Mouse (Mus musculus) heart, embryonic 11.5 days (tissue): ENCODE measurements around the gene Fos. TPM values are rescaled to one million over a fixed set of nuclear protein-coding genes. Genes with fewer than 3 reads are reported as not detected.
A peak's percentile ranks its signal among the peaks of the same experiment; 100 is the strongest.

Source experiments
- ATAC-seq: fragments of 200-750 bp; cut with Nextera tagmentation; replicated peaks from 2 replicates; pipeline ENCODE4 v1.8.0; 2017; ENCODE audit warnings: moderate library complexity; ENCODE audit not compliant: insufficient number of reproducible peaks, low FRiP score, low TSS enrichment
- H3K27ac ChIP-seq: fragments of 300-500 bp; sonication (generic); 2 replicates; pipeline ENCODE4 v1.5.1; 2014; ENCODE audit warnings: mild to moderate bottlenecking, low read depth, low read length
- H3K27me3 ChIP-seq: fragments of 300-500 bp; sonication (generic); 2 replicates; pipeline ENCODE4 v1.6.1; 2014; ENCODE audit warnings: mild to moderate bottlenecking, low read length, mixed read lengths; ENCODE audit not compliant: control insufficient read depth, insufficient read depth
- H3K36me3 ChIP-seq: fragments of 300-500 bp; sonication (generic); 2 replicates; pipeline ENCODE4 v1.6.1; 2014; ENCODE audit warnings: mild to moderate bottlenecking, low read length, moderate library complexity, mixed read lengths; ENCODE audit not compliant: control insufficient read depth, insufficient read depth
- H3K4me1 ChIP-seq: fragments of 300-500 bp; sonication (generic); 2 replicates; pipeline ENCODE4 v1.6.1; 2014; ENCODE audit warnings: low read length; ENCODE audit not compliant: control insufficient read depth, insufficient read depth
- H3K4me2 ChIP-seq: fragments of 300-500 bp; sonication (generic); 2 replicates; pipeline ENCODE4 v1.6.1; 2014; ENCODE audit warnings: mild to moderate bottlenecking, moderate library complexity
- H3K4me3 ChIP-seq: fragments of 300-500 bp; sonication (generic); 2 replicates; pipeline ENCODE4 v1.5.1; 2014; ENCODE audit warnings: low read depth, low read length
- H3K9ac ChIP-seq: fragments of 300-500 bp; sonication (generic); 2 replicates; pipeline ENCODE4 v1.6.1; 2014; ENCODE audit warnings: mild to moderate bottlenecking, low read depth, low read length, moderate library complexity
- H3K9me3 ChIP-seq: fragments of 300-500 bp; sonication (generic); replicated peaks from 2 replicates; pipeline ENCODE4 v1.6.1; 2016; ENCODE audit warnings: low read length; ENCODE audit not compliant: control insufficient read depth
- WGBS: fragments of 180-500 bp; shearing (Covaris S2); extraction: QIAGEN DNeasy Blood & Tissue Kit; methylation state at CpG from one replicate; pipeline ENCODE4 v1.1.7; 2014; ENCODE audit not compliant: insufficient replicate concordance; 5-methylcytosine and 5-hydroxymethylcytosine counted together
- polyA plus RNA-seq: library from polyadenylated mRNA; unstranded; fragments of >200 nt; fragmentation: Nextera tagmentation; extraction: Ambion mirVana; gene quantifications from 2 replicates; pipeline ENCODE4 v1.2.1, GENCODE M21; 2014

The Fos gene
- polyA plus RNA-seq, 1 experiment from 2014 or later = 4.5 TPM

- no peak for ATAC-seq
- 67% methylated on average over 4 of the region's 4 CpGs for WGBS
- Histone ChIP-seq H3K4me1 (peaks cover 33% of the 10 kb centered on the region), H3K9ac (no peak overlapping the region), H3K36me3 (no peaks in the 10 kb centered on the region; the same call in 1 of the 2 replicates), H3K4me3 (no peak overlapping the region), H3K4me2 (no peak overlapping the region), H3K27ac (no peak overlapping the region), H3K9me3 (no peaks in the 10 kb centered on the region), H3K27me3 (peaks cover 6% of the 10 kb centered on the region)
Observed at GRCm38 (mm10) chr12:85477219-85477618, 3.5 kb downstream of the Fos start.

GRCm38 (mm10) chr12:85477804-85478203 is 4.1 kb downstream of the Fos start:
- H3K9ac ChIP-seq = no peak overlapping the region
- peaks cover 32% of the 10 kb centered on the region for H3K4me1 ChIP-seq
- no peaks in the 10 kb centered on the region for H3K9me3 ChIP-seq
- no peak for ATAC-seq
- no peaks in the 10 kb centered on the region; the same call in 1 of the 2 replicates for H3K36me3 ChIP-seq
- no peak overlapping the region for H3K4me2 ChIP-seq
- H3K27me3 ChIP-seq = peaks cover 6% of the 10 kb centered on the region
- H3K27ac ChIP-seq = no peak overlapping the region
- WGBS = 67% methylated on average over 3 of the region's 3 CpGs
- no peak overlapping the region for H3K4me3 ChIP-seq

DNA sequence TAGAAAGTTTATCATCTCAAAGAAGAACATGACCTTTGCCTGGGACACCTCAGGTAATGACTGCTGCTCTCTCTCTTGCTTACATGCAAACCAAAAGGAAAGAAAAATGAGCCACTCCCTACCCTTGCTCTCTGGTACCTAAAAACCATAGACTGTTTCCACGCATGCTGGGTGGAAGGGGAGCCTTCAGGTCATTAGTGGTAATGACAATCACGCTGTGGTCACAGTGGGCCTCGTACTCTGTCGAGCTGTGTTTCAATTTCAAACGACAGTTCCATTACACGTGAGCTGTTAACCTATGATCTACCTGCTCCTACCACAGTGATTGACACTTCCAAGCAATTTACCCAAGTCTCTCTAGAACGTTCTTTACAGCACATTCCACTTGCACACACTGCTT is 5.0 kb downstream of the Fos start:
- no peak overlapping the region for H3K27ac ChIP-seq
- no peak overlapping the region for H3K9ac ChIP-seq
- H3K4me2 ChIP-seq = no peak overlapping the region
- H3K36me3 ChIP-seq = no peaks in the 10 kb centered on the region; the same call in 1 of the 2 replicates
- H3K4me1 ChIP-seq = peaks cover 29% of the 10 kb centered on the region
- WGBS = 65% methylated on average over 7 of the region's 7 CpGs
- peaks cover 6% of the 10 kb centered on the region for H3K27me3 ChIP-seq
- no peak overlapping the region for H3K4me3 ChIP-seq
- no peaks in the 10 kb centered on the region for H3K9me3 ChIP-seq
- ATAC-seq = no peak

DNA sequence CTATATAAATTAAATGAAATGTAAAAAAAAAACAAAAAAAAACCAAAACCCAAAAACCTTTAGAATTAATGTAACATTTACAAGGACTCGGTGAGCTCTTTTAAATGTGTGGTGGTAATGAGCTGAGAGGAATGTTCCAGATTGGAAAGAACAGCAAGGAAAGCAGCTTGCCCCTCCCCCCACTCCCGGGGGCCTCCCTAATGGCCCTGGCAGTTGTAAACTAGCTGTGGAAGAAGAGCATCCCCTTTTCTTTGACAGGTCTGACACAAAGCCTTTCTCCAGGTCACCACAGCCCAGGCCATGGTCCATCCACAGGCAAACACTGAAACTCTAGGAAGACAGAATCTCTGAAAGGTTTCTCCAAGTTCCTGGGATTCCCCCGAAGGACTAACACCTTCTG is 5.5 kb downstream of the Fos start:
- peaks cover 6% of the 10 kb centered on the region for H3K27me3 ChIP-seq
- ATAC-seq = no peak
- peaks cover 29% of the 10 kb centered on the region for H3K4me1 ChIP-seq
- 27% methylated on average over 3 of the region's 3 CpGs for WGBS
- H3K27ac ChIP-seq = no peak overlapping the region
- H3K9me3 ChIP-seq = no peaks in the 10 kb centered on the region
- no peak overlapping the region for H3K9ac ChIP-seq
- no peaks in the 10 kb centered on the region; the same call in 1 of the 2 replicates for H3K36me3 ChIP-seq
- H3K4me3 ChIP-seq = no peak overlapping the region
- no peak overlapping the region for H3K4me2 ChIP-seq

DNA sequence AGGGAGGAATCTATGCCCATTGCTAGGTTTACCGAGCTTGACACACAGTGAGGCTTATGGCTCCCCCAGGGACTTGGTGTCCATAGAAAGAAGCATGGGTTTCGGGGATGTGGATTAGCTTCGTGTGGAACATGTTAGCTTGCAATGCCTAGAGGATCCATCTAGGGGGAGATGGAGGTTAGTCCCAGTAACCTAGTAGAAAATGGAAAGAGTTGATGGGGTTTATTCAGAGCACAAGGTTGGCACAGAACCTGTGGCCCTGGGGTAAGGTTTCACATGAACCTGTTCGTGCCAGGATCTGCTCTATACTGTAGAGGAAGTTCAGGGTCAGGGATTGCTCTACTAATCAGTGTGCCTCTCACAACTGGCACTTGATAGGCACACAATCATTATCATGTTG is 9.5 kb downstream of the Fos start:
- Histone ChIP-seq H3K4me2 (no peak overlapping the region), H3K4me1 (peaks cover 26% of the 10 kb centered on the region), H3K27me3 (no peaks in the 10 kb centered on the region), H3K27ac (no peak overlapping the region), H3K9ac (no peak overlapping the region), H3K4me3 (no peak overlapping the region), H3K36me3 (no peaks in the 10 kb centered on the region), H3K9me3 (no peaks in the 10 kb centered on the region)
- ATAC-seq = no peak
- 31% methylated on average over 4 of the region's 4 CpGs for WGBS

DNA sequence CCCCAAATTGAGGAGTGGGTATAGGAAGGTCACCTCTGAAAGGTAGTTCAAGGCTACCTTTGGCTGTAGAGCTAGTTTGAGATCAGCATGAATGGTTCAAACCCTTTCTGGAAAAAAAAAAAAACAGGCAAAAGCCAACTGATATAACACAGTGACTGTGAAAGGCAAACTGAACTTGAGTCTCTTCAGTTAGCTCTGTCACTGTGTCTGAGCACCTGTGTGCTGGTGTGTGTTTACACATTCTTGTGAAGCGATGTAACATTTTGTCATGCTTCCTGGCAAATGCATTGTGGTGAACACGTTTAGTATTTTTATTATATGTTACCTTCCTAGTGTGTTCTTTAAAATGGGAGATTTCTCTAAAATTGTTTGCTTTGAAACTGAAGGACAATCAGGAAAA is 11.0 kb downstream of the Fos start:
- no peak overlapping the region for H3K4me3 ChIP-seq
- H3K9me3 ChIP-seq = no peaks in the 10 kb centered on the region
- no peak overlapping the region for H3K27ac ChIP-seq
- H3K9ac ChIP-seq = no peak overlapping the region
- peak overlapping the region; percentile 95; the same call in 1 of the 2 replicates for H3K4me2 ChIP-seq
- WGBS = 69% methylated on average over 2 of the region's 2 CpGs
- H3K27me3 ChIP-seq = no peaks in the 10 kb centered on the region
- H3K36me3 ChIP-seq = no peaks in the 10 kb centered on the region
- no peak for ATAC-seq
- H3K4me1 ChIP-seq = peaks cover 16% of the 10 kb centered on the region

DNA sequence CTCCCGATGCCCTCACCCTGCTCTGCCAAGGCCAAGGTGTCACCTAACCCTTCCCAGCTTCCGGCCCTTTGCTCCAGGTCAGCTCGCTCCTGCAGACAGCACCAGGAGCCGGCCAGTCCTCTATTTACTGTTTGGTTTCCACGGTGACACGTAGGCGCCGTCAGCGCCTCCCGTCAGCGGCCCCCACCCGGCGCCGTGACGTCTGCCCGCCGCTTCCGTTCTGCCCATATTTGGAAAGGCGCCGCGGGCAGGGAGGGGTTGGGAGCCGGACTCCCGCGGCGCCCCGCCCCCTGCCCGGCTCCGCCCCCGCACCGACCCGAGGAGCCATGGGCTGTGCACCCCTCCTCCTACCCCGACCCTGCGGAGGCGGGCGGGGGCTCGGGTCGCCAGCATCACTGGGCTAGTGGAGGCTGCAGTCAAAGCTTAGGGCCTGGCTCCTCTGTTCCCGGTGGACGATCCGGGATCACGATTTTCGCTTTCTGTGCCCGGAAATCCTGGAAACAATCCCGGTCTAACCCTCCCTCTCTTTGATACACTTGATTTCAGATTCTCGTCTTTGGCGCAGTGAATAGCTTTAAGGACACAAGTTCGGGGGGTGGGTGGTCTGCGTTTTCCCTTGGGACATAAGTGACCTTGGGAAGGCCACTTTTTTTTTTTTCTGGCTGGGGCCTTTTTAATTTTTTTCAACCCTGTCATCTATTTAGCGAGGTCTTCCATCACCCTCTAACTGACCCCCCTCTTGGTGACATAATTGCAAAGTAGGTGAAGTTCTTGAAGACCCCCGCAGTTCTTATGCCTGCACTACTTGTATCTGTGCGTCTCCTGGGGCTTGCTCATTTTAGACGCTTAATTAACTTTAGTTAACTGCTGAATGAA is 12.4 kb downstream of the Fos start:
- Histone ChIP-seq H3K27ac (peak overlapping the region; percentile 91), H3K27me3 (no peaks in the 10 kb centered on the region), H3K4me2 (peak overlapping the region; percentile 95), H3K4me3 (peak overlapping the region; percentile 61), H3K36me3 (no peaks in the 10 kb centered on the region), H3K9me3 (no peaks in the 10 kb centered on the region), H3K4me1 (peaks cover 11% of the 10 kb centered on the region), H3K9ac (peak overlapping the region; percentile 79)
- WGBS = under 1% methylated on average over 52 of the region's 52 CpGs
- ATAC-seq = peak; percentile 96

DNA sequence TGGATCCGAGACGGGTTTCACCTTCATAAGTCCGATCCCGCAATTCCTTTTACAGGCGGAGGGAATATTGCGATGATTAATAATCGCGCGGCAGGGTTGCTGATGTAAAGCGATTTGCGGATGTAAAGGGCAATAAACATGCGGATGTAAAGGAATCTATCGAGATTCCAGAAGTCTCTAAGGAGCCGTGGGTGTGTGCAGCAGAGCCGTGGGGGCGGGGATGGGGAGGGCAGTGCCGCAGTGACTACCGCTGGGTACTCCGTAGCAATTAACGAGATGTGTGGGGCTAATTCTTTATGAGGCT is 13.0 kb downstream of the Fos start:
- no peaks in the 10 kb centered on the region for H3K9me3 ChIP-seq
- H3K4me2 ChIP-seq = peak overlapping the region; percentile 95
- H3K36me3 ChIP-seq = no peaks in the 10 kb centered on the region
- H3K4me1 ChIP-seq = peaks cover 11% of the 10 kb centered on the region
- WGBS = 2% methylated on average over 20 of the region's 20 CpGs
- peak overlapping the region; percentile 72 for H3K9ac ChIP-seq
- ATAC-seq = no peak
- H3K27me3 ChIP-seq = no peaks in the 10 kb centered on the region
- H3K27ac ChIP-seq = no peak overlapping the region
- peak overlapping the region; percentile 61 for H3K4me3 ChIP-seq
